Comparison of ENCODE assay signal across 10 mouse cellular contexts in genomic region chr5:115013436-115013835, GRCm38 (mm10). TPM values are rescaled to one million over a fixed set of nuclear protein-coding genes. Genes with fewer than 3 reads are reported as not detected.
DNase-seq lines count a peak whose midpoint lies in the region; ATAC-seq lines count a peak whose summit lies in the region.
"Had no signal": no experiment of that assay in that cellular context is flagged by ENCODE, and none has a peak within 500 bp of the region (broad histone marks: within the 10 kb centered on the region; RNA-seq: fewer than 3 reads in every experiment).

No protein-coding gene starts in this region.

- H3K27ac ChIP-seq in liver, embryonic 11.5 days (ENCODE audit: low read depth, low read length), result no peak overlapping the region
- no peak overlapping the region for H3K27ac ChIP-seq in forebrain, embryonic 15.5 days (replicated peaks)
- H3K27ac ChIP-seq in liver, embryonic 13.5 days, result peak overlapping the region; percentile 95
- no peak overlapping the region for H3K27ac ChIP-seq in stomach, embryonic 15.5 days

- peak overlapping the region; percentile 89 for H3K4me2 ChIP-seq in liver, embryonic 11.5 days
- H3K4me2 ChIP-seq in forebrain, embryonic 15.5 days (replicated peaks), result peak overlapping the region; percentile 83; the same call in 1 of the 2 replicates
- peak overlapping the region; percentile 85 for H3K4me2 ChIP-seq in liver, embryonic 13.5 days
- H3K4me2 ChIP-seq in stomach, embryonic 15.5 days, result peak overlapping the region; percentile 78; the same call in 1 of the 2 replicates

- H3K9me3 ChIP-seq in liver, embryonic 11.5 days (ENCODE audit: control insufficient read depth, low read length), result no peaks in the 10 kb centered on the region
- H3K9me3 ChIP-seq in forebrain, embryonic 15.5 days, result no peaks in the 10 kb centered on the region
- no peaks in the 10 kb centered on the region for H3K9me3 ChIP-seq in liver, embryonic 13.5 days (replicated peaks)
- no peaks in the 10 kb centered on the region for H3K9me3 ChIP-seq in stomach, embryonic 15.5 days

- H3K27me3 ChIP-seq in liver, embryonic 11.5 days (replicated peaks; ENCODE audit: control insufficient read depth, insufficient read depth, low read length), result no peaks in the 10 kb centered on the region
- no peaks in the 10 kb centered on the region for H3K27me3 ChIP-seq in forebrain, embryonic 15.5 days
- H3K27me3 ChIP-seq in liver, embryonic 13.5 days, result no peaks in the 10 kb centered on the region
- no peaks in the 10 kb centered on the region for H3K27me3 ChIP-seq in stomach, embryonic 15.5 days (replicated peaks)

- peaks cover 64% of the 10 kb centered on the region for H3K4me1 ChIP-seq in liver, embryonic 11.5 days (replicated peaks; ENCODE audit: control insufficient read depth, insufficient read depth, low read length)
- peaks cover 42% of the 10 kb centered on the region for H3K4me1 ChIP-seq in forebrain, embryonic 15.5 days
- peaks cover 83% of the 10 kb centered on the region for H3K4me1 ChIP-seq in liver, embryonic 13.5 days (replicated peaks)
- peaks cover 26% of the 10 kb centered on the region for H3K4me1 ChIP-seq in stomach, embryonic 15.5 days

- no peaks in the 10 kb centered on the region for H3K36me3 ChIP-seq in liver, embryonic 11.5 days (ENCODE audit: control insufficient read depth, insufficient read depth, low read length)
- H3K36me3 ChIP-seq in forebrain, embryonic 15.5 days, result no peaks in the 10 kb centered on the region
- H3K36me3 ChIP-seq in liver, embryonic 13.5 days, result no peaks in the 10 kb centered on the region
- H3K36me3 ChIP-seq in stomach, embryonic 15.5 days, result no peaks in the 10 kb centered on the region

- 57% methylated on average over 3 of the region's 3 CpGs for WGBS in liver, embryonic 11.5 days
- 61% methylated on average over 3 of the region's 3 CpGs for WGBS in forebrain, embryonic 15.5 days
- WGBS in liver, embryonic 13.5 days (ENCODE audit: insufficient replicate concordance), result 67% methylated on average over 3 of the region's 3 CpGs
- 63% methylated on average over 3 of the region's 3 CpGs for WGBS in stomach, embryonic 15.5 days

- H3K9ac ChIP-seq in liver, embryonic 11.5 days (ENCODE audit: low read depth, low read length), result no peak overlapping the region
- no peak overlapping the region for H3K9ac ChIP-seq in forebrain, embryonic 15.5 days (replicated peaks)
- peak overlapping the region; percentile 100 for H3K9ac ChIP-seq in liver, embryonic 13.5 days
- no peak overlapping the region for H3K9ac ChIP-seq in stomach, embryonic 15.5 days

- no peak for ATAC-seq in liver, embryonic 11.5 days (replicated peaks; ENCODE audit: low FRiP score)
- ATAC-seq in forebrain, embryonic 15.5 days (replicated peaks), result no peak
- no peak for ATAC-seq in liver, embryonic 13.5 days (ENCODE audit: low read depth)
- ATAC-seq in stomach, embryonic 15.5 days (ENCODE audit: insufficient read depth, low FRiP score, low read depth), result no peak
- no peak for ATAC-seq in inflammation-experienced regulatory T-cells, adult 6 months

- 0 out of 2 replicates have a peak overlapping the region, but pooled peaks have one; percentile 100 for H3K4me3 ChIP-seq in liver, embryonic 11.5 days (ENCODE audit: low read depth, low read length)
- H3K4me3 ChIP-seq in forebrain, embryonic 15.5 days, result no peak overlapping the region
- peak overlapping the region; percentile 99 for H3K4me3 ChIP-seq in liver, embryonic 13.5 days (replicated peaks)
- peak overlapping the region; percentile 97; the same call in 1 of the 2 replicates for H3K4me3 ChIP-seq in stomach, embryonic 15.5 days (replicated peaks)

- DNase-seq in liver, embryonic 11.5 days (ENCODE audit: low spot score), result no peak
- no peak for DNase-seq in liver
- no peak for DNase-seq in liver, embryonic 13.5 days
- no peak for DNase-seq in frontal cortex, postnatal 36 days (ENCODE audit: low spot score in 2 of 2)
- DNase-seq in thymus, adult 18-20 months, result no peak
- DNase-seq: kidney, adult 18-20 months had no signal

RNA-seq across cellular contexts. Expression of gene Sppl3, which starts 2.5 kb away (rescaled TPM):
- 14.8 and 17.6 TPM in 2 replicates for polyA plus RNA-seq in liver, embryonic 11.5 days (2014; fragmentation: Nextera tagmentation; extraction: Ambion mirVana)
- polyA plus RNA-seq in forebrain, embryonic 15.5 days (2015; fragmentation: Nextera tagmentation; extraction: Ambion mirVana), result 19.2 and 31.7 TPM in 2 replicates
- polyA plus RNA-seq in liver, embryonic 13.5 days (2015; fragmentation: Nextera tagmentation; extraction: Ambion mirVana), result 4.2 and 4.7 TPM in 2 replicates
- 31.5 and 34.2 TPM in 2 replicates for polyA plus RNA-seq in stomach, embryonic 15.5 days (2015; fragmentation: Nextera tagmentation; extraction: Ambion mirVana)
- 10 to 100 TPM; 13.6 to 17.2 (median 15.0) TPM for polyA plus RNA-seq in inflammation-experienced regulatory T-cells, adult 6 months (2017; shearing (Covaris generic))

RNA-seq across cellular contexts. Expression of gene Hnf1a, which starts 42.5 kb away (rescaled TPM):
- polyA plus RNA-seq in liver, embryonic 11.5 days (2014; fragmentation: Nextera tagmentation; extraction: Ambion mirVana), result 2.7 and 4.1 TPM in 2 replicates
- not detected in 2 replicates for polyA plus RNA-seq in forebrain, embryonic 15.5 days (2015; fragmentation: Nextera tagmentation; extraction: Ambion mirVana)
- 2.4 and 2.9 TPM in 2 replicates for polyA plus RNA-seq in liver, embryonic 13.5 days (2015; fragmentation: Nextera tagmentation; extraction: Ambion mirVana)
- 11.2 and 16.2 TPM in 2 replicates for polyA plus RNA-seq in stomach, embryonic 15.5 days (2015; fragmentation: Nextera tagmentation; extraction: Ambion mirVana)
- polyA plus RNA-seq in inflammation-experienced regulatory T-cells, adult 6 months (2017; shearing (Covaris generic)), result under 1 TPM in 1 of 3 experiments, not detected in 2; 0.17 TPM
- polyA plus RNA-seq: brain, embryonic 14.5 days had no signal
